Mouse (Mus musculus): Measurements from ENCODE around the gene Atg4c. TPM values are rescaled to one million over a fixed set of nuclear protein-coding genes. Genes with fewer than 3 reads are reported as not detected.

Atg4c gene
- polyA plus RNA-seq, 1 experiment from 2014 or later: 13.5 TPM

DNA sequence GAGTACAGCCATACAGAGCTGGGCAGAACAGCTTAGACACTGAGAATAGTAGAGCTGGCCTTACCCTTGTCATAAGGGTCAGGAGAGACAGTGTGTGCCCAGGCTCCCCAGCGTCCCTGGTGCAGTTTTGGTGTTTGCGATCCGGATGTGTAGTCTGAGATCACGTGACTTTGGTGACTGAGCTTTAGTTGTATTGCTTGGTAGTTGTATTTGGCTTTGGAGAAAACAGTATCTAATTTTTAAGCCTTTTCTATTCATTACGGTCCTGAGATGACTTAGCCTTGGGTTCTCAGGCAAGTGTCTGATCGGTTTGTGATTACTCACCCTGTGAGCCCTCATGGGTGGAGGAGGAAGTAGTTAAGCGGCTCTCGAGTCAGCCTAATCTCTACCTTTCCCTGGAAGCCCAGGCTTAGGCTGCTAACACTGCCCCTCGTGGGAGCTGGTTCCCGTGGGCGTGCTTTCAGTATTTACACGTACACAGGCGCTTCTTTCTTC is 6.1 kb downstream of the Atg4c start:
- ATAC-seq (ENCODE audit: low read depth): no peak
- 54% methylated on average over 13 of the region's 13 CpGs for WGBS
- H3K27ac ChIP-seq (ENCODE audit: low read length): no peak overlapping the region
- no peak overlapping the region for H3K4me2 ChIP-seq (ENCODE audit: low read depth, low read length)
- H3K9me3 ChIP-seq (ENCODE audit: control insufficient read depth, low read length): no peaks in the 10 kb centered on the region
- H3K4me3 ChIP-seq (ENCODE audit: low read length): no peak overlapping the region
- H3K9ac ChIP-seq (ENCODE audit: low read length): no peak overlapping the region
- H3K27me3 ChIP-seq (ENCODE audit: control insufficient read depth, insufficient read depth, low read depth, low read length): no peaks in the 10 kb centered on the region
- no peaks in the 10 kb centered on the region for H3K4me1 ChIP-seq (replicated peaks; ENCODE audit: control insufficient read depth, insufficient read depth, low read length)
- H3K36me3 ChIP-seq (ENCODE audit: control insufficient read depth, insufficient read depth, low read length): no peaks in the 10 kb centered on the region

DNA sequence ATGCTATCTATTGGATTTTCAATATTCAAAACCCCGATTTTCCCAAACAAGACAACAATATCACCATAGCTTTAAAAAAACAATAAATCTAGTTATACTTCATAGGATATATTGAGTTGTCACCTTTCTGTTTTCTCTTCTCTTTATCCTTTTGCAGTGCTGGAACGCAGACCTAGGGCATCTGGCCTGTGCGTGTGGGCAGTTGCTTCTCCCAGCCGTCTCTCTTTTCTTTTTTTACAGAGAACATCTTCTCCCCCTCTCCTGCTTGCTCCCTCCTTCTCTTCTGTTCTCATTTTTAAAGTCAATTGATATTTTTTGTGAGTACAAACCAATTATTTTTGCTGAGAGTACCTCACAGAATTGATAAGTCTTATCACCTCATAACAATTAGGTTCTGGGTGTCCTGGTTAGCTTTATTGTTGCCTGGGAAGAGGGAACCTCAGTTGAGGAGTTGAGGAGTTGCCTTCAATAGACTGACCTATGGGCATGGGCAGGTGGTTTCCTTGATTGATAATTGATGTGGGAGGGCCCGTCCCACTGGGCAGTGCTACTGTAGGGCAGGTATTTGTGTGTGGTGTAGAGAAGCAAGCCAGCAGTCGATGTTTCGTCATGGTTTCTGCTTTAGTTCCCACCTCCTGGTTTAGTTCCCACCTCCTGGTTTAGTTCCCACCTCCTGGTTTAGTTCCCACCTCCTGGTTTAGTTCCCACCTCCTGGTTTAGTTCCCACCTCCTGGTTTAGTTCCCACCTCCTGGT is 6.8 kb downstream of the Atg4c start:
- H3K36me3 ChIP-seq (ENCODE audit: control insufficient read depth, insufficient read depth, low read length): no peaks in the 10 kb centered on the region
- no peak overlapping the region for H3K9ac ChIP-seq (ENCODE audit: low read length)
- H3K27ac ChIP-seq (ENCODE audit: low read length): no peak overlapping the region
- WGBS: 87% methylated on average over 7 of the region's 7 CpGs
- no peak for ATAC-seq (ENCODE audit: low read depth)
- H3K4me3 ChIP-seq (ENCODE audit: low read length): no peak overlapping the region
- no peaks in the 10 kb centered on the region for H3K4me1 ChIP-seq (replicated peaks; ENCODE audit: control insufficient read depth, insufficient read depth, low read length)
- no peaks in the 10 kb centered on the region for H3K9me3 ChIP-seq (ENCODE audit: control insufficient read depth, low read length)
- no peak overlapping the region for H3K4me2 ChIP-seq (ENCODE audit: low read depth, low read length)
- H3K27me3 ChIP-seq (ENCODE audit: control insufficient read depth, insufficient read depth, low read depth, low read length): no peaks in the 10 kb centered on the region

DNA sequence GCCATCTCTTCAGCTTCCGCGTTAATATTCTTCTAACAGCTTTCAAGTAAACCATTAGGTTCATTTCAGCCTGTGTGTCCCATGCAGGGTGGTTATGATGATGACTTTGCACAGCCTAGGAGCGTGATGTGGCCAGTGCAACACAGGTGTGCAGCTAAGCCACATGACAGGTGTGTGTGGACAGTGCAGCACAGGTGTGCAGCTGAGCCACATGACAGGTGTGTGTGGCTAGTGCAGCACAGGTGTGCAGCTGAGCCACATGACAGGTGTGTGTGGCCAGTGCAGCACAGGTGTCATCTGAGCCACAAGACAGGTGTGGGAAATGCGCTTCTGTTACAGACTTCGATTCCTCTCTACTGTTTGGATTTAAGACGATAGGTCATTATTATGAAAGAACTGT is 12.0 kb downstream of the Atg4c start:
- Histone ChIP-seq H3K27ac (ENCODE audit: low read length) (no peak overlapping the region), H3K4me2 (ENCODE audit: low read depth, low read length) (no peak overlapping the region), H3K36me3 (ENCODE audit: control insufficient read depth, insufficient read depth, low read length) (no peaks in the 10 kb centered on the region), H3K27me3 (ENCODE audit: control insufficient read depth, insufficient read depth, low read depth, low read length) (no peaks in the 10 kb centered on the region), H3K9ac (ENCODE audit: low read length) (no peak overlapping the region), H3K4me1 (replicated peaks; ENCODE audit: control insufficient read depth, insufficient read depth, low read length) (no peaks in the 10 kb centered on the region; the same call in 1 of the 2 replicates), H3K4me3 (ENCODE audit: low read length) (no peak overlapping the region), H3K9me3 (ENCODE audit: control insufficient read depth, low read length) (no peaks in the 10 kb centered on the region)
- no peak for ATAC-seq (ENCODE audit: low read depth)
- WGBS: 85% methylated on average over 6 of the region's 6 CpGs

DNA sequence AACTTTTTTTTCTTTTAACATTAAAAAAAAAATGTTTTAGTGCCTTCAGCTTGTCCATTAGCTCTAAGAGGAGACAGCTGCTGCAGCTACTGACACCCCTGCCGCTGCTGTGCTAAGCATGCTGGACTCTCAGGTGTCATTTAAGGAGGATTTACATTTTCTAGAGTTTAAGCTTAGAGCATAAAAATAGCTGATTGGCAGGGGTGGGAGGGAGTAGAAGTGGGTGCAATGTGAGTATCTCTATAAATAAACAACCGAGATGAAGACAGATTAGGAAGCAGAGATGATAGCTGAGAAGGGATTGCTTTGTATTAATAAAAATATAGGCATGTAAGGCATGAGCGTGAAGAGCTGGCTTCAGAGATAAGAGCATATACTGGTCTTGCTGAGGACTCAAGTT is 12.6 kb downstream of the Atg4c start:
- H3K36me3 ChIP-seq (ENCODE audit: control insufficient read depth, insufficient read depth, low read length): no peaks in the 10 kb centered on the region
- 37% methylated on average over 3 of the region's 3 CpGs for WGBS
- ATAC-seq (ENCODE audit: low read depth): no peak

DNA sequence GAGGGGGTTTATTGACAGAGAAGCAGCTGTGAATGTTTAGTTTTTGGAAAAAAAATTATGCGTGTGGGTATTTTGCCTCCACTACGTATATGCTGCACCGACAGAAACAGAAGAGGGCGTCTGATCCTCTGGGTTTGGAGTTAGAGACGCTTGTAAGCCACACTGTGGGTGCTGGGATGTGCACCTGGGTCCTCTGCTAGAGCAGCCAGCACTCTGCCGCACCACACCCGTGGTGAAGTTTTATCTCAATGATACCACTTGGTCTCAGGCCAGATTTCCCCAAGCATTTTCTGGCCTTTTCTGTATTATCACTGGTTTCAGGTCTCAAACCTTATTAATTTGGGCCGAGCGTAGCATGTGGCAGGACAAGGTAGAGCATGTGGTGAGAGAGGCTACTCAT is 16.4 kb downstream of the Atg4c start:
- H3K4me1 ChIP-seq (replicated peaks; ENCODE audit: control insufficient read depth, insufficient read depth, low read length): no peaks in the 10 kb centered on the region; the same call in 1 of the 2 replicates
- no peaks in the 10 kb centered on the region for H3K27me3 ChIP-seq (ENCODE audit: control insufficient read depth, insufficient read depth, low read depth, low read length)
- no peak overlapping the region for H3K4me3 ChIP-seq (ENCODE audit: low read length)
- H3K36me3 ChIP-seq (ENCODE audit: control insufficient read depth, insufficient read depth, low read length): 0 out of 2 replicates have a peak, but pooled peaks cover 3% of the 10 kb centered on the region
- no peak overlapping the region for H3K9ac ChIP-seq (ENCODE audit: low read length)
- no peak for ATAC-seq (ENCODE audit: low read depth)
- no peak overlapping the region for H3K27ac ChIP-seq (ENCODE audit: low read length)
- WGBS: 78% methylated on average over 9 of the region's 9 CpGs
- H3K9me3 ChIP-seq (ENCODE audit: control insufficient read depth, low read length): no peaks in the 10 kb centered on the region
- H3K4me2 ChIP-seq (ENCODE audit: low read depth, low read length): no peak overlapping the region

More for the DNA sequence above, 12.6 kb downstream of the Atg4c start:
- Histone ChIP-seq H3K4me2 (ENCODE audit: low read depth, low read length) (no peak overlapping the region), H3K27me3 (ENCODE audit: control insufficient read depth, insufficient read depth, low read depth, low read length) (no peaks in the 10 kb centered on the region), H3K4me1 (replicated peaks; ENCODE audit: control insufficient read depth, insufficient read depth, low read length) (no peaks in the 10 kb centered on the region; the same call in 1 of the 2 replicates), H3K9me3 (ENCODE audit: control insufficient read depth, low read length) (no peaks in the 10 kb centered on the region), H3K9ac (ENCODE audit: low read length) (no peak overlapping the region), H3K27ac (ENCODE audit: low read length) (no peak overlapping the region), H3K4me3 (ENCODE audit: low read length) (no peak overlapping the region)

DNA sequence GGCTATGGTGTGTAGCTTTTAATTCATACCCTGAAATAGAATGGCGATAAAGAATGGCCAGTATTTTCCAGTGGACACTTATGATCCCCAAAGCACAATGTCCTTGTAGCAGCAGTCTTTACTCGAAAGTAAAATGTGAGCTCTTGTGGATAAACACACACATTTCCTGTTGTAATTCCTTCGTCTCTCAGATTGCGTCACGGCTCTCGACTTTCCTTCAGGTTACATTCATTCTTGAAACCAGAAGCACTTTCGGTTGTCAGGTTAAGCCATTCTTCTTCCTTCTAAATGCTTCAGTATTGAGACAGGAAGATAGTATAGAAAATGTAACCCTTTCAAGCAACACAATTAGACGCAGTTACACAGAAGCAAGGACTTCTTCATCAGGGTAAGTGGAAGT is 17.9 kb downstream of the Atg4c start:
- H3K27me3 ChIP-seq (ENCODE audit: control insufficient read depth, insufficient read depth, low read depth, low read length): no peaks in the 10 kb centered on the region
- H3K36me3 ChIP-seq (ENCODE audit: control insufficient read depth, insufficient read depth, low read length): 0 out of 2 replicates have a peak, but pooled peaks cover 3% of the 10 kb centered on the region
- H3K4me1 ChIP-seq (replicated peaks; ENCODE audit: control insufficient read depth, insufficient read depth, low read length): no peaks in the 10 kb centered on the region; the same call in 1 of the 2 replicates
- H3K4me3 ChIP-seq (ENCODE audit: low read length): no peak overlapping the region
- no peak for ATAC-seq (ENCODE audit: low read depth)
- no peaks in the 10 kb centered on the region for H3K9me3 ChIP-seq (ENCODE audit: control insufficient read depth, low read length)
- H3K4me2 ChIP-seq (ENCODE audit: low read depth, low read length): no peak overlapping the region
- WGBS: 48% methylated on average over 8 of the region's 8 CpGs
- no peak overlapping the region for H3K27ac ChIP-seq (ENCODE audit: low read length)
- H3K9ac ChIP-seq (ENCODE audit: low read length): no peak overlapping the region

DNA sequence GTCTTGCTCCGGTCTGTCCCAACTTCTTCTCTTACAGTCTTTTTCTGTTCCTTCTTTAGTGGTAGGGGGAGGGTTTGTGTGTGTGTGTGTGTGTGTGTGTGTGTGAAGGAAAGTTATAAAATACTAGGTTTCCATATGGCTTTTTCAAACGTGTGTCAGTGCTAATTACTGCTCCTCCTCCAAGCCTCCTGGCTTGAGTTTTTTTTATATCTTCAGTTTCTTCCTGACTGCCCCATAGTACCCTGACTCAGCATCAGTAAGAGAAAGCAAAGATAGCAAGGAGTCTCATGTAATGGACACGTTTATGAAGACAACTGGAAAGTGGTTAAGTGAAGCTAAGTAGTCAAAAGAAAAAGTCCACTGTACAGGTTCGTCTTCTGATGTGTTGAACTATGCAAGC is 19.4 kb downstream of the Atg4c start:
- Histone ChIP-seq H3K4me3 (ENCODE audit: low read length) (no peak overlapping the region), H3K27ac (ENCODE audit: low read length) (no peak overlapping the region), H3K4me1 (replicated peaks; ENCODE audit: control insufficient read depth, insufficient read depth, low read length) (no peaks in the 10 kb centered on the region; the same call in 1 of the 2 replicates), H3K27me3 (ENCODE audit: control insufficient read depth, insufficient read depth, low read depth, low read length) (no peaks in the 10 kb centered on the region), H3K4me2 (ENCODE audit: low read depth, low read length) (no peak overlapping the region), H3K9me3 (ENCODE audit: control insufficient read depth, low read length) (no peaks in the 10 kb centered on the region), H3K36me3 (ENCODE audit: control insufficient read depth, insufficient read depth, low read length) (0 out of 2 replicates have a peak, but pooled peaks cover 3% of the 10 kb centered on the region), H3K9ac (ENCODE audit: low read length) (no peak overlapping the region)
- ATAC-seq (ENCODE audit: low read depth): no peak
- 77% methylated on average over 4 of the region's 4 CpGs for WGBS

DNA sequence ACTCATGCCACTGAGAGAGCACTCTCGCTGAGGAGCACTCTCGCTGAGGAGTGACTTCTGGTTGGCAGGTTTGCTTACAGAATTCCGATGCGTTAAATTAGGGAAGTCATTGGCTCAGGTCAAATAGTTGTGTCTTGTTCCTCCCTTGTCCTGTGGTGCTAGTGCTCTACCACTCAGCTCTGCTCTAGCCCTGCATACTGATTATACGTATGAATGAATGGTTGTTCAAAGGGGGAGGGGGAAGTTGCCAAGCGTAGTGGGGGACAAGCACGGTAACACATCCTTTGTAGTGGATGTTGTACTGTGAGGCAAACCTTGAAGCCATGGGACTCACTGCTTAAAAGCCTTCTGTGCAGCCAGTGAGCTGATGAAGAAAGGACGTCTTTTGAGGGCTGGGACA is 28.5 kb downstream of the Atg4c start:
- Histone ChIP-seq H3K4me1 (replicated peaks; ENCODE audit: control insufficient read depth, insufficient read depth, low read length) (no peaks in the 10 kb centered on the region), H3K9ac (ENCODE audit: low read length) (no peak overlapping the region), H3K9me3 (ENCODE audit: control insufficient read depth, low read length) (no peaks in the 10 kb centered on the region), H3K36me3 (ENCODE audit: control insufficient read depth, insufficient read depth, low read length) (no peaks in the 10 kb centered on the region), H3K27me3 (ENCODE audit: control insufficient read depth, insufficient read depth, low read depth, low read length) (no peaks in the 10 kb centered on the region), H3K4me3 (ENCODE audit: low read length) (no peak overlapping the region), H3K27ac (ENCODE audit: low read length) (no peak overlapping the region), H3K4me2 (ENCODE audit: low read depth, low read length) (no peak overlapping the region)
- ATAC-seq (ENCODE audit: low read depth): no peak
- WGBS: 83% methylated on average over 8 of the region's 8 CpGs

DNA sequence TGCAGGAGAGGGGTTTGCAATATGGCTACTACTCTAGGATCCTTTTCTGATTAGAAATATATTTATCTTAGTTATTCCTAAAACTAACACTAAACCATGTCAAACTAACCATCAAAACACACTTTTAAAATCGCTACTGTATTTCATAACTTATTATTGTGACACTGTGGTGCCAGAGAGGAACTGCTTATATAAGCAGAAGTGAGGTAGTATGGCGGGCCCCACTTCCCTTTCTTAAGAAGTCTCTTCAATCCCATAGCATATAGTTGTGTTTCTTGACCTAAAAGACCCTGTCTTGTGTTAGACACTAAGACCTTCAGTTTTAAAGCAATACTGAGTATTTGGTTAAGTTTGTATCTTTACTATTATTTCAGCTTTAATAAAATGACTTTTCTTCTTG is 31.1 kb downstream of the Atg4c start:
- no peak for ATAC-seq (ENCODE audit: low read depth)
- H3K9me3 ChIP-seq (ENCODE audit: control insufficient read depth, low read length): no peaks in the 10 kb centered on the region
- H3K27ac ChIP-seq (ENCODE audit: low read length): no peak overlapping the region
- no peaks in the 10 kb centered on the region for H3K27me3 ChIP-seq (ENCODE audit: control insufficient read depth, insufficient read depth, low read depth, low read length)
- WGBS: 65% methylated on average over 2 of the region's 2 CpGs
- H3K4me2 ChIP-seq (ENCODE audit: low read depth, low read length): no peak overlapping the region
- no peak overlapping the region for H3K4me3 ChIP-seq (ENCODE audit: low read length)
- no peak overlapping the region for H3K9ac ChIP-seq (ENCODE audit: low read length)
- no peaks in the 10 kb centered on the region for H3K36me3 ChIP-seq (ENCODE audit: control insufficient read depth, insufficient read depth, low read length)
- H3K4me1 ChIP-seq (replicated peaks; ENCODE audit: control insufficient read depth, insufficient read depth, low read length): no peaks in the 10 kb centered on the region

Data from lung, embryonic 16.5 days (tissue).